Mouse (Mus musculus) mesoderm, embryonic 11.5 days (tissue): ENCODE results near the gene Focad.

Experiments
- DNase-seq: peaks from one replicate; pipeline ENCODE4 v3.0.0-alpha.2; 2012; ENCODE audit warnings: low read depth, low spot score

The Focad gene

GRCm38 (mm10) chr4:88209351-88209814 lies 115.0 kb downstream of the Focad start:
- peak; percentile 29 for DNase-seq

GRCm38 (mm10) chr4:88210602-88211001 lies 116.2 kb downstream of the Focad start:
- no peak for DNase-seq

- DNase-seq = no peak
Observed at GRCm38 (mm10) chr4:88211200-88211885, 116.9 kb downstream of the Focad start.

GRCm38 (mm10) chr4:88213895-88214294 lies 119.5 kb downstream of the Focad start:
- no peak for DNase-seq

- no peak for DNase-seq
Observed at GRCm38 (mm10) chr4:88218286-88218685, 123.9 kb downstream of the Focad start.

- DNase-seq = no peak
Observed at GRCm38 (mm10) chr4:88218797-88219196, 124.4 kb downstream of the Focad start.

GRCm38 (mm10) chr4:88231375-88231774 lies 136.9 kb downstream of the Focad start:
- DNase-seq = no peak

GRCm38 (mm10) chr4:88235941-88236340 lies 141.5 kb downstream of the Focad start:
- no peak for DNase-seq

- DNase-seq = peak; percentile 56
Observed at GRCm38 (mm10) chr4:88236926-88237756, 142.7 kb downstream of the Focad start.

- peak; percentile 34 for DNase-seq
Observed at GRCm38 (mm10) chr4:88238351-88238750, 143.9 kb downstream of the Focad start.

GRCm38 (mm10) chr4:88243834-88244233 lies 149.4 kb downstream of the Focad start:
- DNase-seq = no peak

- no peak for DNase-seq
Observed at GRCm38 (mm10) chr4:88245494-88245893, 151.1 kb downstream of the Focad start.

GRCm38 (mm10) chr4:88261349-88261748 lies 166.9 kb downstream of the Focad start:
- DNase-seq = no peak

- DNase-seq = no peak
Observed at GRCm38 (mm10) chr4:88264536-88264935, 170.1 kb downstream of the Focad start.

- DNase-seq = no peak
Observed at GRCm38 (mm10) chr4:88270408-88271067, 176.1 kb downstream of the Focad start.

- no peak for DNase-seq
Observed at GRCm38 (mm10) chr4:88275571-88276041, 181.2 kb downstream of the Focad start.

GRCm38 (mm10) chr4:88276058-88276734 lies 181.8 kb downstream of the Focad start:
- DNase-seq = no peak

GRCm38 (mm10) chr4:88278524-88278923 lies 184.1 kb downstream of the Focad start:
- no peak for DNase-seq

- no peak for DNase-seq
Observed at GRCm38 (mm10) chr4:88280536-88280935, 186.1 kb downstream of the Focad start.

GRCm38 (mm10) chr4:88295537-88295936 lies 201.1 kb downstream of the Focad start:
- DNase-seq = no peak

GRCm38 (mm10) chr4:88299551-88299950 lies 205.1 kb downstream of the Focad start:
- DNase-seq = no peak
